Mouse (Mus musculus) left cerebral cortex, postnatal 36 days (tissue): ENCODE data around the gene Slc35c1. TPM values are rescaled to one million over a fixed set of nuclear protein-coding genes. Genes with fewer than 3 reads are reported as not detected.

Source experiments
- DNase-seq, 2 experiments: peaks; one replicate each; pipeline ENCODE4 v3.0.0; 2021 to 2022; ENCODE audit warnings: low spot score in 2 of 2, mixed read lengths in 1 of 2
- intact Hi-C: fragments of 180-260 bp; cut with DNase I; formaldehyde crosslinking; loops from one replicate; pipeline ENCODE4 v1.15.1; 2025
- total RNA-seq, 2 experiments: library from RNA; stranded (reverse); gene quantifications; 2 replicates each; pipeline ENCODE4 v1.2.3; 2021

Slc35c1 gene
- total RNA-seq, 2 experiments from 2014 or later: 17.0 to 18.4 TPM

DNA sequence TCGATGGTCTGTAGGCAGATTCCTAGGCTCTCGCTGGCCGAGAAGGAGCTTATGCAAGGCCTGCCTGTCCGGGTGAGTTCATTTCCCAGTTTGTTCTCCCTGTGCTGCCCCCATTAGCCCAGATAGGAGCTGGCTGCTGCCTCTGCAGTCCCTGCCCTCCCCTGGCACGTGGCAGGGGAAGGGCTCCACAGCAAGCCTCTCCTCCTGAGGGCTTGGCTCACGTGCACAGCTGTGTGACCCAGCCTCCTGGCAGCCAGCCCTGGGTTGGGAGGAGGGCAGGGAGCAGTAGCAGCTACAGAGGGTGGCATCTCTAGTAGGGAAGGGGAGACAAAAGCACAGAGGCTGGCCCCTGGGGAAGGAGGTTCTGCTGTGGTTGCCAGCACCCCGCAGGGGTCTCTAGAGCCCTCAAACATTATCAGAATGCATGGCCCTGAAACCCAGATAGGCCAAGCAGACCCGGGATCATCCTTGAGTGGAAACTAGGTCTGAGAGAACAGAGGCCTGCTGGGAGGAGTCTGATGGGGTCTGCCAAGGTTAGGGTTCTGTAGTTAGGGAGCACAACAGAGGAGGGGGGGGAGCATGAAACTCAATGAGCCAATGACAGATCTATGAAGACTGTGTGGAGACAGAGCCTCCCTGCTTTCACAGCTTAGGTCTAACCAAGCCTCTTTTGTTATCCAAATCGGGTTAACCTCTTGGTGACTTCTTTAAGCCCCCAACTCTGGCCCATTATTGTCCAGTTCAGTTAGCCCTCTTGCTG lies 36.5 kb downstream of the Slc35c1 start:
- intact Hi-C loops: no loop called here

DNA sequence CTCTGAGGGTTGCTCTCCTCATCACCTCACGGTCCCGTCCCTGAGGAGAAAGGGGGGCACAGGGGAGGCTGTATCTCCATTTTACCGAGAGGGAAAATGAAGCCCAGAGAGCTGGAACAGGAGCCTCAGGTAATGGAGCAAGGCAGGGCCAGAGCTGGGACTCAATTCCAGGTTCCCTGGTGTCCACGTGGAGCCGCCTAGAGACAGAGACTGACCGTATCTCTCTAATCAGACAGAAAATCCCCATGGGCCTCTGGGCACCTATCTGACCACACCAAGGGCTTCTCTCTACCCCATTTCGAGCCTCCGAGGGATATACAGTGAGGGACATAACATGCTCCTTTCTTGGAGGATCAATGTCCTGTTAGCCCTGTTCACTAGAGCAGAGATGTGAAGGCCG lies 37.2 kb downstream of the Slc35c1 start:
- DNase-seq: no peak
- intact Hi-C loops: no loop called here

More for the DNA sequence above, 36.5 kb downstream of the Slc35c1 start:
- DNase-seq: peak; percentile 81

DNA sequence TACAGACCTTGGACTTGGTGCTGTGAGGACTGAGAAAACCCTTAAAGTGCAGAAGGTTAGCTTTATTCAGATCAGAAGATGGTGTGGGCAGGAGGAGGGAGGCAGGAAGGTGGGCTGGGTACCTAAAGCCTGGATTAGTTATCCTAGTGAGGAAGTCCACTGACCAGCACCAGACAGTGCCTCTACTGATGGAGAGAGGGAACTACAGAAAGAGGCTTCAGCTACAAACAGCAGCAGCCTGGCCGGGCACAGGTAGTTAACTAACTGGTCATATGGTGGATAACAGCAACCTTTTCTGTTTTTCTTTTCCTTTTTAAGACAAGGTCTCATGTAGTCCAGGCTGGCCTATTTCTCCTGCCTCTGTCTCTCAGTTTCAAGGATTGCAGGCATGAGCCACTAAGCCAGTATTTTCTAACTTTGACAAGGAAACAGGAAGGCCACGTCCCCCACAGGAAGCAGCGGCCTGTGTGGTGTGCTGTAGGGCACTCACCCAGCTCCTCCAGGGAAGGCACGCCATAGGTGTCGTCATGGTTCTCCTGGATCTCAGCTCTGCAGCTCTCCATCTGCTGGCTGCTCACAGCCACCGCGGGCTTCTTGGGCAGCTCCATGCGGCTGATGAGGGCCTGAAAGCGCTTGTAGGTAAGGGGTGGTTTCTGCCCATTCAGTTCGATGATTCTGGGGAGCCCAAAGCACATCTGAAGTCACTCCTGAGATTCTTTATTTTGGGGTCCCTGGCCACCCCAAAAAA lies 37.8 kb downstream of the Slc35c1 start:
- intact Hi-C loops: no loop called here

DNA sequence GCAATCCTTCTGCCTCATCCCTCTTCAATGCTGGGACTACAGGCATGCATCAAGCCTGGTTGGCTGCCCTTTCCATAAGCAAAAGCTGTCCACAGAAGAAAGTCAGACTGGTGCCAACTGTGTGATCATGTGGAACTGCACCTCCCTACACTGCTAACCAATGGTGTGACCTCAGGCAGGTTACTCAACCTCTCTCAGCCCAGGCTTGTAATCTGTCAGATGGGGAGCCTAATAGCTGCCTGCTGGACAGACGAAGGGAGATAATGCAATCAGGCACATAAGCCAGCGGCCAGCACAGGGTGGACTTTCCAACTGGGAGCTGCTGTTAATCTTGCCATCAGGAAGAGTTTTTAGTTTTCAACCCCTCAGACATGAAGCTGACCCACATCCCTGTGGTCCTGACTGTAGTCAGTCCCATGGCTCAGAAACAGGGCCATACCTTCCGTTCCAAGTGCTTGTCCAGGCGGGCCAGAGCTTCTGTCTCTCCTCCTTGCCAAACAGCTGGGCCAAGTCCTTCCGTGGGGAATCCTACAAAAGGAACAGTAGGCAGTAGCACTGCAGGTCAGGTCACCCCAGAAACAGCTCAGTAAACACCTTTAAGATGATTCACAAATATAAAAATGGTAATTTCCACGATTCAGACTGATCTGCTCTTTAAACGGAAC lies 38.5 kb downstream of the Slc35c1 start:
- no peak for DNase-seq
- intact Hi-C loops: no loop called here

More for the DNA sequence above, 37.8 kb downstream of the Slc35c1 start:
- no peak for DNase-seq

DNA sequence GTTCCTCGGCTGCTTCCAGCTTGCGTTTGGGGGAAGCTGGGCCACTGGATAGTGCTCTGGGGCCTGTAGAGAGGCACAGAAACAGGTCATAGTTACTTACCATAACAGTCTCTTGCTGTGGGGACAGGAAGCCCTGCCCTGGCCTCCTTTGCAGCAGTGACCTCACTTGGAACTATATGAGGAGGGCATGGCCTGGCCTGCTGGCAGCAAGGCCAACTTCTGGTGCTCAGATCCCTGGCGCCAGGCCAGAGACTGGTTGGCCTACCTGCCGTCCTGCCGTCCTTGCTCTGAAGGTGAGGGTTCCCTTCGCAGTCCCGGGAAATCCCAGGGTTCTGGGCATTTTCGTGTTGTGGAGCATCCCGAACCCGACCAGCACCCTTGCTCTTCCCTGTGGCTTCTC lies 48.6 kb downstream of the Slc35c1 start:
- intact Hi-C loops: no loop called here
- DNase-seq: no peak

DNA sequence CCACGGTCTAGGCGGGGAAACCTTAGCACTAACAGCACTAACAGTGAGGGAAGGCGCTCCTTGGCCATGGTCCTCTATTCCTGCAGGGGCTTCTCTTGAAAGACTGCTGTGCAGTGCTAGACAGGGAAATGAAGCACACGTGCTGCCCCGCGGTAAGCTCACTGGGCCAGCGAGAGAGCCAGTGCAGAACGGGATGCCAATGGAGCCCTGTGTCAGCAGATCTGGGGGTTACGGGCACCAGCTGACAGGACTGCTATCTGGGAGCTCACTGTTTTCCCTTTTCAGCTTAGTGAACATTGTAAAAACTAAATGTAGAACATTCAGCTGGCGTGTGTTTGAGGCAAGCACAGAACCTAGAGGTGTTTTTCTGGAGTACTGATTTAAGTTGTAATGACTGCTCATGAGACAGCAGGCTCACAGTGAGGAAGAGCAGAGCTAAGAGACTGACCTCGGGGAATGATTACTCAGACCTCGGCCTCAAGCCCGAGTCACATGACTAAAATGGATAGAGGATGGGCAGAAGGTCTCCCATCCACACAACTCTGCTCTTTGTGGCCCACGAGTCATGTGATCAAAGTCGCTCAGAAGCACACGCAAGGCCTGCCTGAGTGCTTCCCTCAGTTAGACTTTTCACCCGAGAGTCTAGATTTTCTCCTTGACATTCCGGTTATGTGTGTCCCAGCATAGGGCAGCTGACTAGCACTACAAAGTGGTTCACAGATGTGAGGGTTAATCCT lies 51.9 kb downstream of the Slc35c1 start:
- no peak for DNase-seq
- intact Hi-C loops: no loop called here

DNA sequence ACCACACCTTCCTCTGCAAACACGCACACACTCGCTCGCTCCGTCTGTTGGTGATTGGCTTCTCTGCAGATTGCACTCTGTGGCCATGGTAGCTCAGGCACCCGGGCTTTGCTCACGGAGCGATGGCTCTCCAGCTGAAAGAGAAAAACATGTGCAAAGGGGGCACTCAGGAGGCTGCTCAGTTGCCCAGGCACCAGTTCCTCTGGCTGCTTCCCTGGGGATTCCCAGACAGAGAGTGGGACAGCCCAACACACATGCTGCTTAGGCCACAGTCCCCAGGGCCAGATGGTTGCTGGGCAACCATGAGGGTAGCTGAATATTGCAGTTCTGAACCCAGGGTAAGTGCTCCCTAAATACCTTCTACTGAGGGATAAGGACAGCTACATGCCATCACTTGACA lies 54.7 kb downstream of the Slc35c1 start:
- intact Hi-C loops: no loop called here
- DNase-seq: no peak

DNA sequence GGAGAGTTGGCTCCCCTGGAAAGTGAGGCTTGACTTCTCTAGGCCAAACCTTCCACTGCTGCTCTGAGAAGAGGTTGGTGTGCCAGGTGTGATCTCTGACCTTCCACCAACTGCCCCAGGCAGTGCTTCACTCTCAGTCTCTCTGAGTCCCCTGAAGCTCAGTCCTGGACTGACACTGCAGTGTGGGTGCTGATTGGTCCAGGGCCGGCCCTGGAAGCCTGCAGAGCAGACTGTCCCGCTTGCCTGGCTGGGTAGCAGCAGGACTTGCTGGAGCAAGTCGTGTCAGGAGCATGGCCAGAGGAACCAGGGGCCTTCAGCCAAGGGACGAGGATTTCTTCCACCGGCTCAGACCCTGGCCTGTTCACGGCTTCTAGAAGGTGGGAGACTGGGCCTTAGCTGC lies 55.6 kb downstream of the Slc35c1 start:
- intact Hi-C loops: no loop called here
- no peak for DNase-seq

DNA sequence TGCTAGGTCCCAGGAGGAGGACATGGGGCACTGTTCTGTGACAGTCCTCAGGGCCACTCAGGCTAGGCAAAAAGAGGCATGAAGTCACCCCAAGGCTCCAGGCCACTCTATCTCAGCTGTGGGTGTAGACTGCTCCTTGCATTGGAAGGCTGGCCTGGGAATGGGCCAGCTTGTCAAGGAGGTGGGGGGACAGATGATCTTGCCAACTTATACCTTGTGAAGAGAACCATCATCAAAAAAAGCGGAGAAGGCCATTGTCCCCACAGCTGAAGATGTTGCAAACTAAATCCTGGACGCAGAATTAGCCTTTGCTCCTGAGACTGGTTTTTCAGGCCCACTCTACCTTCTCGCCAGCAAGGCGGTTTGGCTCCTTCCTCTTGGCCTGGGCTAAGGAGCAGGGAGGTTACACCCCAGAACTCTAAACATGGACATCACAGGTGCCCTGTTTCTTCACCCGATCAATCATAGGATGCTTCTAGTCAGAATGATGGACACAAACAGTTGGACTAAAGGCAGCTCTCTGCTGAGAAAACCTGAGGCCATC lies 56.5 kb downstream of the Slc35c1 start:
- DNase-seq: no peak
- intact Hi-C loops: no loop called here

Other genes with a start within 250 kb of the Slc35c1 start
- gene Pex16, start 85.9 kb downstream of the Slc35c1 start, total RNA-seq: 10 to 100 TPM; 33.4 to 34.1 TPM
- gene Large2, start 85.7 kb downstream of the Slc35c1 start, total RNA-seq: under 1 TPM; 0.47 to 0.97 TPM
- gene 1700029I15Rik, start 78.0 kb downstream of the Slc35c1 start, total RNA-seq: 1 to 10 TPM; 3.6 to 4.2 TPM
- 100 to 1,000 TPM; 344 to 389 TPM for gene Mapk8ip1, start 59.3 kb downstream of the Slc35c1 start, total RNA-seq
- 100 to 1,000 TPM; 109 to 122 TPM for gene Cry2, start 26.5 kb downstream of the Slc35c1 start, total RNA-seq
- 100 to 1,000 TPM; 247 to 264 TPM for gene Chst1, start 139.2 kb upstream of the Slc35c1 start, total RNA-seq